In the genomic region with DNA sequence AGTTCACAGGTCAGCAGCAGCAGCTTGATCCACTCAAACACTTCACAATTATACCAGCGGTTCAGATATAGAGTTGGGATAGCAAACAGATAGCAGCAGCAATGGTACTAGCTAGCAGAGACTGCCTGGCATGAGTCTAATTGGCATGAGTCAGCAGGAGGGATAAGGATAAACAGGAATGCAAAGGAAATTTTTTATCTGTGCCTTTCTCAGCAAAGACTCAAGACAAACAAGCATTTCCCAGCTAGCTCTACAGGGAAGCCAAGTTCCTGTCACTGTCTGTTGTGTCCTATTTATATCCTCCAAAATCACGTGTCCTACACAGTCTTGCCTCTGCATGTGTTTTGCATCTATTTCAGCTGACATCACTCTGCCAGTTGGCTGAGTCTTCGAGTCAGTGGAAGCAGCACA, we compare ENCODE assay signal across 8 mouse cellular contexts.
DNase-seq lines count a peak whose midpoint lies in the region; ATAC-seq and TF ChIP-seq lines count a peak whose summit lies in the region.

No protein-coding gene starts in this region.

- no peaks in the 10 kb centered on the region for H3K9me3 ChIP-seq in midbrain, postnatal 0 days (ENCODE audit: low read length)

- DNase-seq in gastrocnemius, adult 2 months = no peak
- no peak for DNase-seq in gastrocnemius, postnatal 36 days
- DNase-seq in MN1 (ENCODE audit: low spot score) = peak; percentile 14
- peak; percentile 2 to 6 for DNase-seq in frontal cortex, postnatal 25 days (ENCODE audit: low spot score in 2 of 2)
- peak; percentile 46 for DNase-seq in kidney, postnatal 10 days
- peak; percentile 66 for DNase-seq in midbrain, postnatal 0 days (ENCODE audit: low spot score)
- DNase-seq in gastrocnemius, postnatal 10 days = no peak

- H3K4me3 ChIP-seq in gastrocnemius, adult 2 months = no peak overlapping the region
- no peak overlapping the region for H3K4me3 ChIP-seq in midbrain, postnatal 0 days (ENCODE audit: low read depth, low read length)

- TF ChIP-seq CTCF in gastrocnemius, adult 2 months (IDR thresholded peaks at IDR 0.05) = no peak
- TF ChIP-seq CTCF in midbrain, postnatal 0 days (IDR thresholded peaks at IDR 0.05) = no peak

- peak; percentile 71 for ATAC-seq in midbrain, postnatal 0 days (ENCODE audit: low FRiP score)
- no peak for ATAC-seq in megakaryocyte progenitor cell, adult 5-6 weeks (replicated peaks; ENCODE audit: poor library complexity)

- peak overlapping the region; percentile 24; the same call in 1 of the 2 replicates for H3K27ac ChIP-seq in gastrocnemius, adult 2 months
- no peak overlapping the region for H3K27ac ChIP-seq in midbrain, postnatal 0 days (ENCODE audit: low read depth, low read length)

- WGBS in midbrain, postnatal 0 days = 64% methylated on average over 3 of the region's 3 CpGs

- no peak overlapping the region for H3K4me2 ChIP-seq in midbrain, postnatal 0 days (ENCODE audit: low read depth, low read length, poor library complexity, severe bottlenecking)

- H3K27me3 ChIP-seq in midbrain, postnatal 0 days (ENCODE audit: insufficient read depth, low read length) = no peaks in the 10 kb centered on the region

- H3K4me1 ChIP-seq in midbrain, postnatal 0 days (ENCODE audit: insufficient read depth, low read length) = no peaks in the 10 kb centered on the region

- intact Hi-C loops in gastrocnemius, adult 2 months (cut with DNase I) = no loop called here
- intact Hi-C loops in gastrocnemius, postnatal 36 days (cut with DNase I) = no loop called here

- no peaks in the 10 kb centered on the region for H3K36me3 ChIP-seq in midbrain, postnatal 0 days (ENCODE audit: insufficient read depth, low read length)

- no peak overlapping the region for H3K9ac ChIP-seq in midbrain, postnatal 0 days (replicated peaks; ENCODE audit: low read length, poor library complexity, severe bottlenecking)

Comparison
In these comparisons a context has a peak if more than half of its experiments do, and no peak if none do; other contexts are left out.
1. DNase-seq: peak in MN1 (single experiment), frontal cortex, postnatal 25 days (2 of 2), kidney, postnatal 10 days (single experiment) and midbrain, postnatal 0 days (single experiment); none in gastrocnemius, adult 2 months (single experiment), gastrocnemius, postnatal 36 days (0 of 2) and gastrocnemius, postnatal 10 days (single experiment).